Mouse (Mus musculus): ENCODE measurements around the gene Rtn4rl2.

DNA sequence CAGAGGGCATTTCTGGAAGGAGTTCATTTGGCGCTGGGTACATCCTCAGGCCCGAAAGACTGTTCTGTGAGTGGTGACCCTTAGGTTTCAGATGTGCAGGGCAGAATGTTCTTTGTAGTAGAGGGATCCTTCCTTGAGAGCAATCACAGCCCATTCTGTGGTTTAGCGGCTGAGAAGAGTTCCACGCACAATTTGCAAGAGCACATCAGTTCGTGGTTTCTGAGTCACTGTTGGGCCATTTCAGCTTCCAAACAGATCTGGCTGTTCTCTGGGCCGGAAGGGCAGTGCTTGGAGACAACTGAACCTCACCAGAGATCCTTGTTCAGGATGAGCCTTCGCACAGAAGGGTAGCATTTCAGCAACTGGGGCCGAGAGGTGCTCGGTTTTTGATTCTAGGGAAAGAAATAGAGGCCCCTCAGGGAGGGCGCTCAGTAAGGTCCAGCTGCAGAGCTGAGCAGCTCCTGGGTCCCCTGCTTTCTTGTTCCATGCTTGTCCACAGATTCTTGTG, 33.1 kb upstream of the Rtn4rl2 start:
- no peak for TF ChIP-seq CTCF (conservative IDR thresholded peaks at IDR 0.05; ENCODE audit: low read length)
- TF ChIP-seq NANOG (IDR thresholded peaks at IDR 0.05; ENCODE audit: borderline replicate concordance, low read length): no peak

All from E14TG2a.4 (cell line).